Mouse (Mus musculus) small intestine, adult 2 months (tissue): ENCODE measurements around the gene Arhgef15.

Experiments used
- CTCF ChIP-seq: fragments of 200-500 bp; IDR thresholded peaks from 2 replicates; pipeline ENCODE4 v1.5.1; 2012; ENCODE audit warnings: low read depth, mild to moderate bottlenecking, control low read depth, inconsistent platforms, low read length, moderate library complexity, mixed read lengths; ENCODE audit not compliant: insufficient replicate concordance, insufficient read length; ENCODE audit errors: extremely low read depth
- POLR2A ChIP-seq: fragments of 200-500 bp; IDR thresholded peaks from 2 replicates; pipeline ENCODE4 v1.6.1; 2012; ENCODE audit warnings: low read depth, mild to moderate bottlenecking, control low read depth, inconsistent platforms, low read length, moderate library complexity

GRCm38 (mm10) chr11:68974059-68974450, 16.8 kb upstream of the Arhgef15 start:
- TF ChIP-seq POLR2A = no peak
- no peak for TF ChIP-seq CTCF
